Mouse (Mus musculus) left cerebral cortex, postnatal 36 days (tissue): Measurements from ENCODE around the gene H2-Eb2. TPM values are rescaled to one million over a fixed set of nuclear protein-coding genes. Genes with fewer than 3 reads are reported as not detected.
"Not testable (repeated sequence)": the region's sequence is repeated elsewhere in the genome, so short reads cannot be mapped to it uniquely, and the experiment has no call there.

ENCODE experiments used
- DNase-seq, 2 experiments: peaks; one replicate each; pipeline ENCODE4 v3.0.0; 2021 to 2022; ENCODE audit warnings: low spot score in 2 of 2, mixed read lengths in 1 of 2
- intact Hi-C: fragments of 180-260 bp; cut with DNase I; formaldehyde crosslinking; loops from one replicate; pipeline ENCODE4 v1.15.1; 2025
- total RNA-seq, 2 experiments: library from RNA; stranded (reverse); gene quantifications; 2 replicates each; pipeline ENCODE4 v1.2.3; 2021

Gene H2-Eb2
- total RNA-seq, 2 experiments from 2014 or later = not detected

- DNase-seq = peak; percentile 23 to 57
- intact Hi-C loops = no loop called here
Observed at GRCm38 (mm10) chr17:34304751-34305150, 20.7 kb upstream of the H2-Eb2 start.

GRCm38 (mm10) chr17:34305380-34306030, 20.0 kb upstream of the H2-Eb2 start, which contains the start of gene H2-Eb1:
H2-Eb1 (plus strand) TSS chr17:34305867.
- intact Hi-C loops = no loop called here
- DNase-seq = peak; percentile 73 to 85

GRCm38 (mm10) chr17:34306407-34306806, 19.1 kb upstream of the H2-Eb2 start:
- no peak for DNase-seq
- intact Hi-C loops = no loop called here

GRCm38 (mm10) chr17:34307216-34307615, 18.2 kb upstream of the H2-Eb2 start:
- intact Hi-C loops = no loop called here
- DNase-seq = no peak

GRCm38 (mm10) chr17:34308161-34308560, 17.3 kb upstream of the H2-Eb2 start:
- DNase-seq = no peak
- intact Hi-C loops = no loop called here

GRCm38 (mm10) chr17:34309225-34309624, 16.2 kb upstream of the H2-Eb2 start:
- intact Hi-C loops = no loop called here
- no peak for DNase-seq

- DNase-seq = peak; percentile 69 to 73
- intact Hi-C loops = no loop called here
Observed at GRCm38 (mm10) chr17:34309683-34310385, 15.6 kb upstream of the H2-Eb2 start.

GRCm38 (mm10) chr17:34310526-34310925, 14.9 kb upstream of the H2-Eb2 start:
- intact Hi-C loops, DNase-seq: not testable (repeated sequence)

- DNase-seq = no peak
- intact Hi-C loops = loop anchor here (2.0 kb wide), 1 partner anchor 61 kb away; no protein-coding TSS in a partner anchor
Observed at GRCm38 (mm10) chr17:34312185-34312584, 13.3 kb upstream of the H2-Eb2 start.

- intact Hi-C loops = loop anchor here (2.0 kb wide), 1 partner anchor 63 kb away; no protein-coding TSS in a partner anchor
- DNase-seq = peak; percentile 60 to 68
Observed at GRCm38 (mm10) chr17:34313393-34313792, 12.1 kb upstream of the H2-Eb2 start.

- intact Hi-C loops = no loop called here
- DNase-seq = no peak
Observed at GRCm38 (mm10) chr17:34314286-34314685, 11.2 kb upstream of the H2-Eb2 start.

GRCm38 (mm10) chr17:34315512-34315911, 10.0 kb upstream of the H2-Eb2 start:
- intact Hi-C loops = no loop called here
- DNase-seq = no peak

- no peak for DNase-seq
- intact Hi-C loops = no loop called here
Observed at GRCm38 (mm10) chr17:34316697-34317096, 8.8 kb upstream of the H2-Eb2 start.

GRCm38 (mm10) chr17:34317275-34317674, 8.2 kb upstream of the H2-Eb2 start:
- intact Hi-C loops = no loop called here
- no peak for DNase-seq

- intact Hi-C loops = no loop called here
- no peak for DNase-seq
Observed at GRCm38 (mm10) chr17:34326373-34326772, 908 bp downstream of the H2-Eb2 start.

GRCm38 (mm10) chr17:34329807-34330206, 4.3 kb downstream of the H2-Eb2 start:
- intact Hi-C loops = no loop called here
- no peak for DNase-seq

GRCm38 (mm10) chr17:34331200-34331599, 5.7 kb downstream of the H2-Eb2 start:
- intact Hi-C loops = no loop called here
- DNase-seq = no peak

GRCm38 (mm10) chr17:34340619-34341402, 15.3 kb downstream of the H2-Eb2 start:
- intact Hi-C loops = no loop called here
- no peak for DNase-seq

- intact Hi-C loops = no loop called here
- no peak for DNase-seq
Observed at GRCm38 (mm10) chr17:34344882-34345281, 19.4 kb downstream of the H2-Eb2 start.

- DNase-seq = no peak
- intact Hi-C loops = no loop called here
Observed at GRCm38 (mm10) chr17:34345486-34345885, 20.0 kb downstream of the H2-Eb2 start.
